Mouse (Mus musculus) c-Kit-positive CD71-negative TER-119-negative erythroid progenitor cells, embryonic 14.5 days (primary cell): Measurements from ENCODE around the gene U2af1l4.
A peak's percentile ranks its signal among the peaks of the same experiment; 100 is the strongest.

Experiments
- DNase-seq: peaks from one replicate; pipeline ENCODE4 v3.0.0-alpha.2; 2013; ENCODE audit warnings: low read depth

U2af1l4 gene

GRCm38 (mm10) chr7:30563117-30563905 is at the start of gene U2af1l4, which contains the start of the genes Gm49396 and Psenen:
Gene U2af1l4 (plus strand): TSS chr7:30563301.
Gene Gm49396 (plus strand): TSS chr7:30563344.
Gene Psenen (minus strand): TSS chr7:30563627.
- peak; percentile 97 for DNase-seq

- DNase-seq, result no peak
Observed at GRCm38 (mm10) chr7:30515003-30515760, 47.9 kb upstream of the U2af1l4 start.

DNA sequence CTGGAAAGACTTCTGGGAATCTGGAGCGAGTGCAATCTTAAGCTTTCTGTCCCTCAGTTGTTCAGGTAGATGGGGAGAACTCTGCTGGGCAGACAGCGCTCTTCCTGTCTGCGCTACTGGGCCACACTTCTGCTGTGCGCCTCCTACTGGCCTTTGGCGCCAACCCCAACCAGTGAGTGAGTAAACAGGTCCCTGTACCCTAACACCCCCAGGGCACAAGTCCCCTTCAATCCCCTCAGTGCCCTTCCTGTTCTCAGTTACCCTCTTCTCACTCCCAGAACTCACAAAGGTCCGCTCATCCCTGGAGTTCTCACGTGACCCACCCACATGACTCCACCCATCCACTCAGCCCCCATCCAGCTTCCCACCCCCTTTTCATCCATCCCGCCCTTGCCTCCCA is 44.8 kb upstream of the U2af1l4 start:
- no peak for DNase-seq

DNA sequence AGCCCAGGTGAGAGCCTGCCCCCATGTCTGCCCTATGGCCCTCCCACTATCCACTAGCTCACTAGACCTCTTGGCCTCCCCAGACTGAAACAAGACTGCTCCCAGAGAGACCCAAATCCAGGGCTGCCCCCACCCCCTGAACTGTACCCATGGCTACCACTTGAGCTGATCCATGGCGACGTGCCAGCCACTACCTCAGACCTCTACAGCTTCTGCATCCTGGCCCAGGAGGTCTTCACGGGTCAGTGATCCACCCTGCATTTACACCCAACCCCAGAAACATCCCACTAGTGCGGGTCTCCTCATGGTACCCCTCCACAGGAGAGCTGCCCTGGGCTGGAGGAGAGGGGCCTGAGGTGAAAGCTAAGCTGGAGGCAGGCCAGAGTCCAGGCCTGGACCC is 42.7 kb upstream of the U2af1l4 start:
- DNase-seq, result no peak

- no peak for DNase-seq
Observed at GRCm38 (mm10) chr7:30520856-30521255, 42.2 kb upstream of the U2af1l4 start.

- no peak for DNase-seq
Observed at GRCm38 (mm10) chr7:30522871-30523270, 40.2 kb upstream of the U2af1l4 start.

- no peak for DNase-seq
Observed at GRCm38 (mm10) chr7:30524487-30524886, 38.6 kb upstream of the U2af1l4 start.

DNA sequence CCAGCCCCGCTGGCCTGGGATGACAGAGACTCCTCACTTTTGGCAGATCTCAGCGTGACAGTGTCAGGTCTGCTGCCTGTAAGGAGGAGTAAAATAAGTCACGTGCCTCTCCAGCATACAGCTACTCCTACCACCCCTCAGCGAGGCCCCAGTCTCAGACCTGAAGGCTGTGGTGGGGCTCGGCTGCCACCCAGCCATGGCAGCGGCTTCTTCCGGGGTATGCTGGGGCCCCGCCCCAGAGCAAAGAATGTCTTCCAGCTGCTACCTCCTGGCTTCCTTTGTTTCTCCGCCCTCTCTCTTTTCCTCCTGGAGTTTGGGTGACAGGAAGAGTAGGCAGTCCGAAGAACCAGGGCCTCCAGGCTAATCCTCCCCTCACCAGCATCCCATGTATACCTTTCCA is 37.1 kb upstream of the U2af1l4 start:
- DNase-seq, result no peak

- no peak for DNase-seq
Observed at GRCm38 (mm10) chr7:30526399-30526798, 36.7 kb upstream of the U2af1l4 start.

DNA sequence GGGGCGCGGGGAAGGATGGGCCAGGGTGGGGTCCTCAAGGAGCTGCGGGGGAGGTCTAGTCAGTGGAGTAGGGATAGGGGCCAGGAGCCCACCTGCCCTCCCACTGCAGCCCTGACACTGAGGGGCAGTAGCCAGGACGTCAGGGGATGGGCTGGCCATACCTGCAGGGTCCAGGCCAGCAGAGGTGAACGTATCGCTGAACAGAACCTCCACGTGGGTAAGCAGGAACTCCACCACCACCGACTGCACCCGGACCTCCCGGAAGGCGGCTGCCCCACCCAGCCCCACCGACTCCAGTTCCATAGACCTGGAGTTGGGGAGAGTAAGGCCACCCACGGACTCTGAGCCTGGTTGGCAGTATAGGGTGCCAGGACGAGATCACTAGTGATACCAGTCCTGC is 36.1 kb upstream of the U2af1l4 start:
- no peak for DNase-seq

DNA sequence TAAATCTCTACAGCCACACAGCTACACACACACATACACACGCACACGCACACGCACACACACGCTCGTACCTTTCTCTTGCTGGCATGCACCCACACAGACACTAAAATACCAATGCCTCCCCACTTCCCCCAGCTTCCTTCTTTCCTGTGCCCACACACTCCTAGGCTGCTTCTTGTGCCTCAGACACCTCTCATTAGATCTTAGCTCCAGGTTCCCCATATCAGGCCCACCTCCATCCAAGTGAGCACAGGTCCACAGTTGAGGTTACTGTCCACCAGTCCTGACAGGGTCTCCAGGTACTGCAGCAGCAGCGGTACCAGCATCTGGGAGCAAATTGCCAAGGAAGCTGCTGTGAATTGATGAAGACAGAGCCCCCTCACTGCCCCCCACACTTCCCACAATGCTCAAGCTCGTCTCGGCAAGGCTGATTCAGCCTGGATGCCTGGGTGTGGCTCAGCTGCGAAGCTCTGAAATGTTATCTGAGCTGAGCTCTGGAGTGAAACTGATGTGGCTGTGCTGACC is 31.7 kb upstream of the U2af1l4 start:
- DNase-seq, result no peak

DNA sequence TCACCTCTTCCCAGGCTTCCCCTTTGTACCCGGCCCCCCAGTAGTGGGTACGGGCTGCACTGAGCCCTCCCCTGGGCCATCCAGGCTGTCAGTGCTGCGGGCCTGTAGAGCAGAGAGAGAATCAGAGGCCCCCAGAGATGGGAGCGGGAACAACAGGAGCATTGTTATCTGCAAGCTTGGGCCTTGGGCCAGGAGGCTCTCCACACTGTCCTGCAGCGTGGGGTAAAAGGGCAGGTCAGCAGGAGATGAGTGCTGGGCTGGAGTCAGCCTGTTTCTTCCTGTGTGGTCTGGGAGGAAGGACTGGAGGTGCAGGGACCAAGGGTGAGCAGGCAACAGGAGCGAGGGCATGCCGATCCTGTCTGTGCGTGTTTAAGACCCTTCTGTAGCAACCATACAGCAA is 30.2 kb upstream of the U2af1l4 start:
- DNase-seq, result no peak

- no peak for DNase-seq
Observed at GRCm38 (mm10) chr7:30533941-30534632, 29.0 kb upstream of the U2af1l4 start.

- peak; percentile 99 for DNase-seq
Observed at GRCm38 (mm10) chr7:30534633-30535577, 28.2 kb upstream of the U2af1l4 start, which contains the start of gene Arhgap33. Gene Arhgap33 (minus strand): TSS chr7:30535060.

GRCm38 (mm10) chr7:30540572-30540971 is 22.5 kb upstream of the U2af1l4 start:
- DNase-seq, result no peak

- DNase-seq, result no peak
Observed at GRCm38 (mm10) chr7:30544327-30544726, 18.8 kb upstream of the U2af1l4 start.

DNA sequence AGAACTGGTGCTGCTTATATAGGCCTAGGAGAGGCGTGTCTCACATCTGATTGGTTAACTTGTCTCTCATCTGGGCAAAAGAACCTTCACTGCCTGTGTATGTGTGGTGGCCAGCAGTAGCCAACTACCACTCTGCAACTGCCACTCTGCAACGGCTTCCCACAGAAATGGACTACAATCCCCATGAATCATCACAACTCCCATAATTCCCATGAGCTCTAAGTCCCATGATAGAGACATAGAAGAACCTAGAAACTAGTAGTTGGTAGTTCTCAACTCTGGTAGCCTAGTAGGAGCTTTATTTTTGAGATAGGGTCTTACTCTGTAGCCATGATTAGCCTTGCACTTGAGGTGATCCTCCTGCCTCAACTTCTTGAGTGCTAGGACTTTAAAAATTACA is 13.2 kb upstream of the U2af1l4 start:
- DNase-seq, result no peak

- no peak for DNase-seq
Observed at GRCm38 (mm10) chr7:30550603-30551002, 12.5 kb upstream of the U2af1l4 start.

DNA sequence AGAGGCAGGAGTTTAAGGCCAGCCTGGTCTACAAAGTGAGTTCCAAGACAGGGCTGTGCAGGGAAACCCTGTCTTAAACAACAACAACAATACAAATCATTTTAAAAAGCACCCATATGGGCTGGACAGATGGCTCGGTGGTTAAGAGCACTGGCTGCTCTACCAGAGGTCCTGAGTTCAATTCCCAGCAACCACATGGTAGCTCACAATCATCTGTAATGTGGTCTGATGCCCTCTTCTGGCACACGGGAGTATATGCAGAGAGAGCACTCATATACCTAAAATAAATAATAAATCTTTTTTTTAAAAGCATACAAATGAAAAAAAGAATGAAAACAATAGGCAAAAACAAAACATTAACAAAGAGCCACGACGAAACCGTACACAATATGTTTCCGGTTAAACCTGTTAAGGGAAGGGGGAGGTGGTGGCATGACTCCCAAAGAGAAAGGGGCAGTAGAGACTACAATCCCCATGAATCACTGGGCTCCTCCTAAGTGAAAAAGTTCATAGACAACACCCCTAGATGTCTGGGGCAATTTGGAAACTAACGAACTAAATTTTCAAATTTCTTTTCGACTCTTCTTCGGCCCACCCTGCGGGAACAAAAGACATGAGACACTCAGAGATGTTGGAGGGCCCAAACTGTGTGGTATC is 11.5 kb upstream of the U2af1l4 start:
- no peak for DNase-seq
